Mouse (Mus musculus): Measurements from ENCODE around the gene Tas2r110. TPM values are rescaled to one million over a fixed set of nuclear protein-coding genes. Genes with fewer than 3 reads are reported as not detected.

Gene Tas2r110
- polyA plus RNA-seq (2012; rRNA removed) = not detected in 2 replicates

GRCm38 (mm10) chr6:132867708-132868107, at the start of gene Tas2r110:
Gene Tas2r110, plus strand, starts transcription at chr6:132868008.

GRCm38 (mm10) chr6:132846842-132847241, 21.0 kb upstream of the Tas2r110 start, which contains the start of gene Tas2r123:
Gene Tas2r123, plus strand, starts transcription at chr6:132847142.

GRCm38 (mm10) chr6:132855138-132855537, 12.7 kb upstream of the Tas2r110 start, which contains the start of gene Tas2r116:
Gene Tas2r116, plus strand, starts transcription at chr6:132855438.

GRCm38 (mm10) chr6:132892711-132893110, 24.9 kb downstream of the Tas2r110 start, which contains the start of gene Tas2r113:
Gene Tas2r113, plus strand, starts transcription at chr6:132893011.

GRCm38 (mm10) chr6:132909351-132909750, 41.5 kb downstream of the Tas2r110 start, which contains the start of gene Tas2r125:
Gene Tas2r125, plus strand, starts transcription at chr6:132909651.

Other genes with a start within 250 kb of the Tas2r110 start
- gene A630073D07Rik, start 216.5 kb upstream of the Tas2r110 start, polyA plus RNA-seq (2012; rRNA removed) = not detected in 2 replicates
- not detected in 2 replicates for gene Tas2r120, start 211.1 kb upstream of the Tas2r110 start, polyA plus RNA-seq (2012; rRNA removed)
- gene Tas2r121, start 167.0 kb upstream of the Tas2r110 start, polyA plus RNA-seq (2012; rRNA removed) = not detected in 2 replicates
- not detected in 2 replicates for gene Tas2r122, start 156.1 kb upstream of the Tas2r110 start, polyA plus RNA-seq (2012; rRNA removed)
- gene Tas2r115, start 130.0 kb upstream of the Tas2r110 start, polyA plus RNA-seq (2012; rRNA removed) = not detected in 2 replicates
- not detected in 2 replicates for gene Tas2r124, start 113.3 kb upstream of the Tas2r110 start, polyA plus RNA-seq (2012; rRNA removed)
- not detected in 2 replicates for gene Tas2r102, start 105.9 kb upstream of the Tas2r110 start, polyA plus RNA-seq (2012; rRNA removed)
- not detected in 2 replicates for gene Tas2r136, start 89.8 kb upstream of the Tas2r110 start, polyA plus RNA-seq (2012; rRNA removed)
- not detected in 2 replicates for gene Tas2r117, start 65.2 kb upstream of the Tas2r110 start, polyA plus RNA-seq (2012; rRNA removed)
- not detected in 2 replicates for gene Tas2r123, start 20.9 kb upstream of the Tas2r110 start, polyA plus RNA-seq (2012; rRNA removed)
- not detected in 2 replicates for gene Tas2r116, start 12.6 kb upstream of the Tas2r110 start, polyA plus RNA-seq (2012; rRNA removed)
- gene Tas2r113, start 25.0 kb downstream of the Tas2r110 start, polyA plus RNA-seq (2012; rRNA removed) = not detected in 2 replicates
- not detected in 2 replicates for gene Tas2r125, start 41.6 kb downstream of the Tas2r110 start, polyA plus RNA-seq (2012; rRNA removed)
- gene Tas2r129, start 83.1 kb downstream of the Tas2r110 start, polyA plus RNA-seq (2012; rRNA removed) = not detected in 2 replicates
- not detected in 2 replicates for gene Tas2r131, start 89.9 kb downstream of the Tas2r110 start, polyA plus RNA-seq (2012; rRNA removed)
- gene Tas2r109, start 113.0 kb downstream of the Tas2r110 start, polyA plus RNA-seq (2012; rRNA removed) = not detected in 2 replicates
- gene Tas2r103, start 169.1 kb downstream of the Tas2r110 start, polyA plus RNA-seq (2012; rRNA removed) = not detected in 2 replicates
- gene Tas2r140, start 187.8 kb downstream of the Tas2r110 start, polyA plus RNA-seq (2012; rRNA removed) = not detected in 2 replicates
- 23.3 and 24.7 TPM in 2 replicates for gene Smim10l1, start 236.9 kb downstream of the Tas2r110 start, polyA plus RNA-seq (2012; rRNA removed)

Data from liver, embryonic 18 days (tissue).